ENCODE assay signal across 23 mouse cellular contexts in the genomic region with DNA sequence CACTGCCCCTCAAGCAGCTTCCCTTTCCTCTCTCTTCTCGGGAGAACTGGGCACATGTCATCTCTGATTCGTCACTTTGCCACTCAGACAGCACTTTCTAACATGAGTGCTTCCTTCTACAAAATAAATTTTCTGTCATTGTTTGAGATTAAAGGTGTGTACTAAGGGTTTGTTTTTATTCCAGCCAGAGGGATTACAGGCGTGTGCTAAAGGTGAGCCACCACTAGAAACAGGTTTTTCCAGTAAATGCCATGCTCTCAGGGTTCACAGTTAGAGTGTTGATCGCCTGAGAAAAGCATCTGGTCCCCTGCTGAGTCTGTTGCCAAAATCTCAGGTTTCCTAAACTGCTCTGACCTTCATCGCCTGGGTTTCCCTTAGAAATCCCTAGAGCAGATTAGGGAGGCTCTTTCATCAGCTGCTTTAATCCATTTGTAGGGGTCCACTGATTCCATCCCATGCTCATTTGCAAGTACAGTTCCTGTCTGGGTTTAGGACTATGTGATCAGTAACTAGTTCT. TPM values are rescaled to one million over a fixed set of nuclear protein-coding genes. Genes with fewer than 3 reads are reported as not detected.
DNase-seq lines count a peak whose midpoint lies in the region; ATAC-seq and TF ChIP-seq lines count a peak whose summit lies in the region.
"Had no signal": no experiment of that assay in that cellular context is flagged by ENCODE, and none has a peak within 500 bp of the region (broad histone marks: within the 10 kb centered on the region; RNA-seq: fewer than 3 reads in every experiment).

No protein-coding gene starts in this region.

- no peak overlapping the region for H3K4me2 ChIP-seq in embryonic facial prominence, embryonic 14.5 days (ENCODE audit: low read depth, low read length)
- H3K4me2 ChIP-seq in stomach, embryonic 16.5 days (ENCODE audit: low read depth, low read length) = no peak overlapping the region
- no peak overlapping the region for H3K4me2 ChIP-seq in forebrain, embryonic 14.5 days (ENCODE audit: low read length)
- H3K4me2 ChIP-seq: embryonic facial prominence, embryonic 13.5 days; forebrain, embryonic 15.5 days; hindbrain, embryonic 12.5 days had no signal

- no peaks in the 10 kb centered on the region for H3K27me3 ChIP-seq in embryonic facial prominence, embryonic 14.5 days (replicated peaks; ENCODE audit: control insufficient read depth, insufficient read depth, low read length)
- no peaks in the 10 kb centered on the region for H3K27me3 ChIP-seq in embryonic facial prominence, embryonic 10.5 days (replicated peaks; ENCODE audit: low read depth, poor library complexity, severe bottlenecking)
- no peaks in the 10 kb centered on the region for H3K27me3 ChIP-seq in stomach, embryonic 16.5 days (ENCODE audit: control insufficient read depth, insufficient read depth, low read length)
- no peaks in the 10 kb centered on the region for H3K27me3 ChIP-seq in forebrain, embryonic 14.5 days (replicated peaks; ENCODE audit: control insufficient read depth, insufficient read depth, low read length)
- H3K27me3 ChIP-seq: embryonic facial prominence, embryonic 13.5 days; forebrain, embryonic 15.5 days; hindbrain, embryonic 12.5 days; Patski had no signal

- TF ChIP-seq POLR2A in bone marrow macrophage, adult 2 months (IDR thresholded peaks at IDR 0.05; ENCODE audit: borderline replicate concordance, low read depth, low read length) = no peak

- no peak overlapping the region for H3K27ac ChIP-seq in embryonic facial prominence, embryonic 14.5 days (replicated peaks; ENCODE audit: low read depth, low read length)
- H3K27ac ChIP-seq in embryonic facial prominence, embryonic 10.5 days (replicated peaks) = no peak overlapping the region
- H3K27ac ChIP-seq in bone marrow macrophage, adult 2 months (ENCODE audit: insufficient read depth, low read depth, low read length) = peak overlapping the region; percentile 33
- peak overlapping the region; percentile 33; the same call in 1 of the 2 replicates for H3K27ac ChIP-seq in stomach, embryonic 16.5 days (ENCODE audit: low read length)
- H3K27ac ChIP-seq in forebrain, embryonic 14.5 days (ENCODE audit: low read depth, low read length) = no peak overlapping the region
- H3K27ac ChIP-seq: embryonic facial prominence, embryonic 13.5 days; forebrain, embryonic 10.5 days; forebrain, embryonic 15.5 days; heart, embryonic 10.5 days; hindbrain, embryonic 12.5 days had no signal

- ATAC-seq in embryonic facial prominence, embryonic 14.5 days (ENCODE audit: low read depth) = peak; percentile 82
- peak; percentile 54; the same call in 1 of the 2 replicates for ATAC-seq in stomach, embryonic 16.5 days (ENCODE audit: insufficient read depth, low FRiP score)
- ATAC-seq in forebrain, embryonic 14.5 days = no peak
- ATAC-seq: CD4-positive, CD25-positive, alpha-beta regulatory T cell, adult 4 months; forebrain, embryonic 15.5 days; hindbrain, embryonic 16.5 days; Patski had no signal

- peaks cover 1% of the 10 kb centered on the region; the same call in 1 of the 2 replicates for H3K4me1 ChIP-seq in embryonic facial prominence, embryonic 14.5 days (ENCODE audit: control insufficient read depth, insufficient read depth, low read length)
- peaks cover 3% of the 10 kb centered on the region for H3K4me1 ChIP-seq in embryonic facial prominence, embryonic 10.5 days
- peaks cover 5% of the 10 kb centered on the region; the same call in 1 of the 2 replicates for H3K4me1 ChIP-seq in bone marrow macrophage, adult 2 months (ENCODE audit: control insufficient read depth, insufficient read depth, low read length)
- H3K4me1 ChIP-seq in stomach, embryonic 16.5 days (ENCODE audit: control insufficient read depth, insufficient read depth, low read length) = no peaks in the 10 kb centered on the region
- H3K4me1 ChIP-seq in forebrain, embryonic 14.5 days (ENCODE audit: control insufficient read depth, insufficient read depth, low read length) = no peaks in the 10 kb centered on the region

- H3K9me3 ChIP-seq in embryonic facial prominence, embryonic 14.5 days (ENCODE audit: control insufficient read depth, low read length) = no peaks in the 10 kb centered on the region
- H3K9me3 ChIP-seq in embryonic facial prominence, embryonic 10.5 days = no peaks in the 10 kb centered on the region
- H3K9me3 ChIP-seq in stomach, embryonic 16.5 days (replicated peaks; ENCODE audit: control insufficient read depth, low read length) = no peaks in the 10 kb centered on the region
- no peaks in the 10 kb centered on the region for H3K9me3 ChIP-seq in forebrain, embryonic 14.5 days (replicated peaks; ENCODE audit: control insufficient read depth, low read length)
- H3K9me3 ChIP-seq: embryonic facial prominence, embryonic 13.5 days; forebrain, embryonic 10.5 days; forebrain, embryonic 15.5 days; heart, embryonic 10.5 days; hindbrain, embryonic 12.5 days had no signal

- H3K4me3 ChIP-seq in embryonic facial prominence, embryonic 14.5 days (ENCODE audit: low read depth, low read length) = no peak overlapping the region
- no peak overlapping the region for H3K4me3 ChIP-seq in embryonic facial prominence, embryonic 10.5 days
- H3K4me3 ChIP-seq in bone marrow macrophage, adult 2 months (ENCODE audit: insufficient read depth, low read length) = no peak overlapping the region
- no peak overlapping the region for H3K4me3 ChIP-seq in stomach, embryonic 16.5 days (replicated peaks; ENCODE audit: low read length)
- H3K4me3 ChIP-seq in forebrain, embryonic 14.5 days (ENCODE audit: low read depth, low read length) = no peak overlapping the region
- H3K4me3 ChIP-seq: embryonic facial prominence, embryonic 13.5 days; erythroblast, embryonic 14.5 days; forebrain, embryonic 10.5 days; forebrain, embryonic 15.5 days; heart, embryonic 10.5 days; hindbrain, embryonic 12.5 days had no signal

- no peak for TF ChIP-seq CTCF in bone marrow macrophage, adult 2 months (IDR thresholded peaks at IDR 0.05; ENCODE audit: low read depth, low read length)

- 47% methylated on average over 5 of the region's 5 CpGs for WGBS in embryonic facial prominence, embryonic 14.5 days
- WGBS in embryonic facial prominence, embryonic 10.5 days = 50% methylated on average over 5 of the region's 5 CpGs
- 57% methylated on average over 5 of the region's 5 CpGs for WGBS in stomach, embryonic 16.5 days
- 62% methylated on average over 5 of the region's 5 CpGs for WGBS in forebrain, embryonic 14.5 days

- peak; percentile 57 for DNase-seq in embryonic facial prominence, embryonic 14.5 days (ENCODE audit: low spot score)
- DNase-seq in embryonic facial prominence, embryonic 10.5 days (ENCODE audit: low spot score) = no peak
- DNase-seq in ES-CJ7 (ENCODE audit: low read depth, low spot score) = peak; percentile 28
- no peak for DNase-seq in urinary bladder, postnatal 10 days (ENCODE audit: low spot score)
- no peak for DNase-seq in forebrain, embryonic 14.5 days (ENCODE audit: low spot score)
- DNase-seq: B cell, adult 2 months; cerebellum, adult 11-12 months; cerebellum, adult 9-10 months; cerebellum, postnatal 25 days; heart, adult 18-20 months; heart, postnatal 10 days; heart, postnatal 4 days had no signal

- H3K9ac ChIP-seq in embryonic facial prominence, embryonic 14.5 days (ENCODE audit: low read depth, low read length) = no peak overlapping the region
- no peak overlapping the region for H3K9ac ChIP-seq in stomach, embryonic 16.5 days (ENCODE audit: low read length)
- no peak overlapping the region for H3K9ac ChIP-seq in forebrain, embryonic 14.5 days (ENCODE audit: low read length)
- H3K9ac ChIP-seq: embryonic facial prominence, embryonic 13.5 days; forebrain, embryonic 15.5 days; hindbrain, embryonic 12.5 days had no signal

- H3K36me3 ChIP-seq in embryonic facial prominence, embryonic 14.5 days (ENCODE audit: control insufficient read depth, insufficient read depth, low read length) = peaks cover 92% of the 10 kb centered on the region
- H3K36me3 ChIP-seq in embryonic facial prominence, embryonic 10.5 days (replicated peaks) = peaks cover 96% of the 10 kb centered on the region
- H3K36me3 ChIP-seq in stomach, embryonic 16.5 days (ENCODE audit: control insufficient read depth, insufficient read depth, low read length) = peaks cover 41% of the 10 kb centered on the region
- H3K36me3 ChIP-seq in forebrain, embryonic 14.5 days (ENCODE audit: control insufficient read depth, insufficient read depth, low read length) = peaks cover 94% of the 10 kb centered on the region

RNA-seq across cellular contexts. Expression of a gene that starts 6.6 kb away (rescaled TPM):
- 37.3 and 40.7 TPM in 2 replicates for polyA plus RNA-seq in embryonic facial prominence, embryonic 14.5 days (2014; fragmentation: Nextera tagmentation; extraction: Ambion mirVana)
- 57.9 and 59.1 TPM in 2 replicates for polyA plus RNA-seq in embryonic facial prominence, embryonic 10.5 days (2016; fragmentation: Nextera tagmentation; extraction: Ambion mirVana)
- polyA plus RNA-seq in bone marrow macrophage, adult 2 months (2012; ENCODE audit: insufficient read depth, insufficient read length, missing spikeins) = 16.2 and 16.8 TPM in 2 replicates
- 30.1 and 31.2 TPM in 2 replicates for polyA plus RNA-seq in stomach, embryonic 16.5 days (2015; fragmentation: Nextera tagmentation; extraction: Ambion mirVana)
- 37.8 and 38.6 TPM in 2 replicates for polyA plus RNA-seq in forebrain, embryonic 14.5 days (2014; fragmentation: Nextera tagmentation; extraction: Ambion mirVana)

RNA-seq across cellular contexts. Expression of a gene that starts 6.7 kb away (rescaled TPM):
- polyA plus RNA-seq in embryonic facial prominence, embryonic 14.5 days (2014; fragmentation: Nextera tagmentation; extraction: Ambion mirVana) = 79.2 and 96.2 TPM in 2 replicates
- 220 and 229 TPM in 2 replicates for polyA plus RNA-seq in embryonic facial prominence, embryonic 10.5 days (2016; fragmentation: Nextera tagmentation; extraction: Ambion mirVana)
- polyA plus RNA-seq in bone marrow macrophage, adult 2 months (2012; ENCODE audit: insufficient read depth, insufficient read length, missing spikeins) = 22.3 and 24.7 TPM in 2 replicates
- 81.6 and 82.0 TPM in 2 replicates for polyA plus RNA-seq in stomach, embryonic 16.5 days (2015; fragmentation: Nextera tagmentation; extraction: Ambion mirVana)
- 61.8 and 74.2 TPM in 2 replicates for polyA plus RNA-seq in forebrain, embryonic 14.5 days (2014; fragmentation: Nextera tagmentation; extraction: Ambion mirVana)

RNA-seq across cellular contexts. Expression of a gene that starts 16.5 kb away (rescaled TPM):
- polyA plus RNA-seq in embryonic facial prominence, embryonic 14.5 days (2014; fragmentation: Nextera tagmentation; extraction: Ambion mirVana) = 0.38 and 1.1 TPM in 2 replicates
- polyA plus RNA-seq in embryonic facial prominence, embryonic 10.5 days (2016; fragmentation: Nextera tagmentation; extraction: Ambion mirVana) = 0.14 and 0.21 TPM in 2 replicates
- 1.8 and 2.2 TPM in 2 replicates for polyA plus RNA-seq in bone marrow macrophage, adult 2 months (2012; ENCODE audit: insufficient read depth, insufficient read length, missing spikeins)
- 0.18 and 0.44 TPM in 2 replicates for polyA plus RNA-seq in stomach, embryonic 16.5 days (2015; fragmentation: Nextera tagmentation; extraction: Ambion mirVana)
- polyA plus RNA-seq in forebrain, embryonic 14.5 days (2014; fragmentation: Nextera tagmentation; extraction: Ambion mirVana) = 0.10 and 0.28 TPM in 2 replicates
- polyA plus RNA-seq: erythroblast, embryonic 14.5 days; Patski had no signal

RNA-seq across cellular contexts. Expression of a gene that starts 31.7 kb away (rescaled TPM):
- polyA plus RNA-seq in embryonic facial prominence, embryonic 14.5 days (2014; fragmentation: Nextera tagmentation; extraction: Ambion mirVana) = 13.1 and 16.0 TPM in 2 replicates
- polyA plus RNA-seq in embryonic facial prominence, embryonic 10.5 days (2016; fragmentation: Nextera tagmentation; extraction: Ambion mirVana) = 25.8 and 27.8 TPM in 2 replicates
- 10.3 and 10.7 TPM in 2 replicates for polyA plus RNA-seq in bone marrow macrophage, adult 2 months (2012; ENCODE audit: insufficient read depth, insufficient read length, missing spikeins)
- polyA plus RNA-seq in stomach, embryonic 16.5 days (2015; fragmentation: Nextera tagmentation; extraction: Ambion mirVana) = 21.6 and 23.6 TPM in 2 replicates
- polyA plus RNA-seq in forebrain, embryonic 14.5 days (2014; fragmentation: Nextera tagmentation; extraction: Ambion mirVana) = 51.5 and 53.1 TPM in 2 replicates

Comparison
In these comparisons a context has a peak if more than half of its experiments do, and no peak if none do; other contexts are left out.
1. DNase-seq: peak in embryonic facial prominence, embryonic 14.5 days (single experiment) and ES-CJ7 (single experiment); none in embryonic facial prominence, embryonic 10.5 days (single experiment), urinary bladder, postnatal 10 days (single experiment) and forebrain, embryonic 14.5 days (single experiment).
2. H3K27ac ChIP-seq: peak in bone marrow macrophage, adult 2 months (single experiment) and stomach, embryonic 16.5 days (single experiment); none in embryonic facial prominence, embryonic 14.5 days (single experiment), embryonic facial prominence, embryonic 10.5 days (single experiment) and forebrain, embryonic 14.5 days (single experiment).